Mouse (Mus musculus) erythroblast, embryonic 14.5 days (primary cell): ENCODE measurements around the gene Cpvl.

Source experiments
- GATA1 ChIP-seq: IDR thresholded peaks from 2 replicates; pipeline ENCODE4 v1.6.1; 2012; ENCODE audit warnings: low read length, inconsistent platforms, mixed read lengths
- TAL1 ChIP-seq: IDR thresholded peaks from 3 replicates; pipeline ENCODE4 v1.6.1; 2012; ENCODE audit warnings: low read length, inconsistent platforms, mixed read lengths

DNA sequence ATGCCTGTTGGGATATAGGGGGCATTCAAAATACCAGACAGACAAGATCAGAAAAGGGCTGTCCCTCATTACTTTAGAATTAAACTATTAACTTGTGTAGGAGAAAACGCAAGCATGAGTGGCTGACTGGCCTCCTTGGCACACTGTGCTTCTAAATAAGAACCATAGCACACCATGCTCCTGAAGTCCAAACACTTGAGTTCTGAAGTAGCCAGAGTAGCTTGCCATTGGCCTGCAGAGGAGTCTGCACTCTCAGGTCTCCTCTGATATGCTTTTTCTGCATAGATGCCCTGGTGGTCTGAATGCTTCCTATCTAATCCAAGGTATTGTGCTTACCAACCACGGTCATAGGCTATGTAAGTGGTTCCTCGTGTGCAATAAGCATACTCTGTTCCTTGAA lies 63.1 kb downstream of the Cpvl start:
- no peak for TF ChIP-seq GATA1
- no peak for TF ChIP-seq TAL1
